Mouse (Mus musculus) heart, embryonic 16.5 days (tissue): ENCODE measurements around the gene Smim13. TPM values are rescaled to one million over a fixed set of nuclear protein-coding genes. Genes with fewer than 3 reads are reported as not detected.
A peak's percentile ranks its signal among the peaks of the same experiment; 100 is the strongest.

Experiments used
- ATAC-seq: fragments of 200-750 bp; cut with Nextera tagmentation; replicated peaks from 2 replicates; pipeline ENCODE4 v1.8.0; 2017; ENCODE audit warnings: moderate number of reproducible peaks; ENCODE audit not compliant: insufficient read depth, low FRiP score; ENCODE audit errors: extremely low read depth
- H3K27ac ChIP-seq: fragments of 300-500 bp; sonication (generic); 2 replicates; pipeline ENCODE4 v1.5.1; 2014; ENCODE audit warnings: mild to moderate bottlenecking, low read length, control low read depth, moderate library complexity
- H3K27me3 ChIP-seq: fragments of 300-500 bp; sonication (generic); 2 replicates; pipeline ENCODE4 v1.6.1; 2014; ENCODE audit warnings: low read length, mixed read lengths; ENCODE audit not compliant: control insufficient read depth, insufficient read depth
- H3K36me3 ChIP-seq: fragments of 300-500 bp; sonication (generic); 2 replicates; pipeline ENCODE4 v1.6.1; 2014; ENCODE audit not compliant: control insufficient read depth, insufficient read depth
- H3K4me1 ChIP-seq: fragments of 300-500 bp; sonication (generic); 2 replicates; pipeline ENCODE4 v1.6.1; 2014; ENCODE audit warnings: low read length, mixed read lengths; ENCODE audit not compliant: control insufficient read depth, insufficient read depth
- H3K4me2 ChIP-seq: fragments of 300-500 bp; sonication (generic); 2 replicates; pipeline ENCODE4 v1.6.1; 2014; ENCODE audit warnings: low read depth, mild to moderate bottlenecking, control low read depth, low read length
- H3K4me3 ChIP-seq: fragments of 300-500 bp; sonication (generic); 2 replicates; pipeline ENCODE4 v1.5.1; 2014; ENCODE audit warnings: mild to moderate bottlenecking, control low read depth, low read length
- H3K9ac ChIP-seq: fragments of 300-500 bp; sonication (generic); 2 replicates; pipeline ENCODE4 v1.6.1; 2014; ENCODE audit warnings: low read length, control low read depth
- H3K9me3 ChIP-seq: fragments of 300-500 bp; sonication (generic); replicated peaks from 2 replicates; pipeline ENCODE4 v1.6.1; 2016; ENCODE audit warnings: low read length; ENCODE audit not compliant: control insufficient read depth
- whole genome bisulfite sequencing: fragments of 180-500 bp; shearing (Covaris S2); extraction: QIAGEN DNeasy Blood & Tissue Kit; methylation state at CpG from one replicate; pipeline ENCODE4 v1.1.7; 2014; 5-methylcytosine and 5-hydroxymethylcytosine counted together
- polyA plus RNA-seq: library from polyadenylated mRNA; unstranded; fragments of >200 nt; fragmentation: Nextera tagmentation; extraction: Ambion mirVana; gene quantifications from 2 replicates; pipeline ENCODE4 v1.2.1, GENCODE M21; 2015

Gene Smim13
- polyA plus RNA-seq, 1 experiment from 2014 or later = 10.4 TPM

GRCm38 (mm10) chr13:41233241-41233640 is 16.4 kb upstream of the Smim13 start:
- Histone ChIP-seq H3K9ac (no peak overlapping the region), H3K27ac (no peak overlapping the region), H3K4me1 (no peaks in the 10 kb centered on the region), H3K4me2 (no peak overlapping the region), H3K27me3 (no peaks in the 10 kb centered on the region), H3K4me3 (no peak overlapping the region), H3K36me3 (no peaks in the 10 kb centered on the region), H3K9me3 (no peaks in the 10 kb centered on the region)
- 82% methylated on average over 7 of the region's 7 CpGs for WGBS
- ATAC-seq = no peak

- no peak overlapping the region for H3K4me2 ChIP-seq
- H3K9me3 ChIP-seq = no peaks in the 10 kb centered on the region
- H3K36me3 ChIP-seq = no peaks in the 10 kb centered on the region
- no peak overlapping the region for H3K9ac ChIP-seq
- H3K27me3 ChIP-seq = no peaks in the 10 kb centered on the region
- H3K27ac ChIP-seq = no peak overlapping the region
- H3K4me1 ChIP-seq = no peaks in the 10 kb centered on the region
- no peak overlapping the region for H3K4me3 ChIP-seq
- 87% methylated on average over 6 of the region's 6 CpGs for whole genome bisulfite sequencing
- ATAC-seq = no peak
These were observed 14.5 kb upstream of the Smim13 start for GRCm38 (mm10) chr13:41235181-41235580.

DNA sequence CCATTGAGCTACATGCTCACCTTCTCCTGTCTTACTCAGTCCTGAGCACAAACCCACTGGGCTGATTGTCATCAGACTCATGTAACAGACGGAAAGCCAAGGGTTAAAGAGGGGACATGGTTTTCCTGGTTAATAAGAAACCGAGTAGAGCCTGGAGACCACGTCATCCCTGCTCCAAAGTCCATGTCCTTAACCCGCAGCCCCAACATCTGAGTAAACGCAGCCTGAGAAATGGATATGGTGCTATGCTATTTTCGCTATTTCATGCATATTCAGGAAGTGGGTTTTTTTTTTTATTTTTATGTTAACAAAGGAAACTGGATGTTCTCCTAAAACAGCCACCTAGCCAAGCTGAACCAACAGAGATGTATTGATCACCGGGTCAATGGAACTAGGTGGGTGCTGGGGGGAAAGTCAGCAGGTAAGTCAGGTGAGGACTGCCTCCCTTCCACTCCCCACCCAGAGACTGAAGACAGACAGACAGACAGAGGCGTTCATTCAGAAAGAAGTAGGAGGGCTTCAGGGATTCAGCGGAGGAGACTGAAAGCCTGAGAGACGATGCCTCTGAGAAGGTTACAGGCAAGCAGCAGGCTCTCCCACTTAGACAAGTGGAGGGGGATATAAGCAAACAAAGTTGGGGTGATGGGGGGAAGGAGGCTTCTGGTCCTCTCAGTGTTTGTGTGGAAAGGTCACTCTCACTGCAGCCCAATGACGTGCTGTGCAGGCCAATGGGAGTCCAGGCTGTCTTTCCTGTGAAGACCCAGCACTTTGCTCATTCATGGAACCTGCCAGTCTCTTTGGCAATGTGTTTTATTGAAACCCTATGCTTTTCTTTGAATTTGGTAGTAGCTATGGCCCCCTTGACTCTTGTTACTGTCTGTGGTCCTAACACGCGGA is 13.6 kb upstream of the Smim13 start:
- no peaks in the 10 kb centered on the region for H3K36me3 ChIP-seq

GRCm38 (mm10) chr13:41238035-41238804 is 11.4 kb upstream of the Smim13 start:
- H3K4me2 ChIP-seq = no peak overlapping the region
- ATAC-seq = no peak
- H3K4me1 ChIP-seq = no peaks in the 10 kb centered on the region
- no peak overlapping the region for H3K9ac ChIP-seq
- no peak overlapping the region for H3K27ac ChIP-seq
- WGBS = 66% methylated on average over 10 of the region's 10 CpGs
- no peak overlapping the region for H3K4me3 ChIP-seq
- 0 out of 2 replicates have a peak, but pooled peaks cover 3% of the 10 kb centered on the region for H3K9me3 ChIP-seq
- no peaks in the 10 kb centered on the region for H3K36me3 ChIP-seq
- H3K27me3 ChIP-seq = no peaks in the 10 kb centered on the region

More for the DNA sequence above, 13.6 kb upstream of the Smim13 start:
- no peak for ATAC-seq
- no peak overlapping the region for H3K4me3 ChIP-seq
- no peak overlapping the region for H3K9ac ChIP-seq
- H3K27me3 ChIP-seq = no peaks in the 10 kb centered on the region
- WGBS = 64% methylated on average over 13 of the region's 13 CpGs
- no peak overlapping the region for H3K27ac ChIP-seq
- no peaks in the 10 kb centered on the region for H3K4me1 ChIP-seq
- no peak overlapping the region for H3K4me2 ChIP-seq
- H3K9me3 ChIP-seq = no peaks in the 10 kb centered on the region

- no peak for ATAC-seq
- H3K36me3 ChIP-seq = no peaks in the 10 kb centered on the region
- H3K9me3 ChIP-seq = 0 out of 2 replicates have a peak, but pooled peaks cover 3% of the 10 kb centered on the region
- no peak overlapping the region for H3K4me3 ChIP-seq
- no peak overlapping the region for H3K9ac ChIP-seq
- no peaks in the 10 kb centered on the region for H3K4me1 ChIP-seq
- H3K27ac ChIP-seq = no peak overlapping the region
- no peaks in the 10 kb centered on the region for H3K27me3 ChIP-seq
- H3K4me2 ChIP-seq = no peak overlapping the region
- WGBS = 6% methylated on average over 5 of the region's 5 CpGs
These were observed 10.9 kb upstream of the Smim13 start for GRCm38 (mm10) chr13:41238805-41239130.

DNA sequence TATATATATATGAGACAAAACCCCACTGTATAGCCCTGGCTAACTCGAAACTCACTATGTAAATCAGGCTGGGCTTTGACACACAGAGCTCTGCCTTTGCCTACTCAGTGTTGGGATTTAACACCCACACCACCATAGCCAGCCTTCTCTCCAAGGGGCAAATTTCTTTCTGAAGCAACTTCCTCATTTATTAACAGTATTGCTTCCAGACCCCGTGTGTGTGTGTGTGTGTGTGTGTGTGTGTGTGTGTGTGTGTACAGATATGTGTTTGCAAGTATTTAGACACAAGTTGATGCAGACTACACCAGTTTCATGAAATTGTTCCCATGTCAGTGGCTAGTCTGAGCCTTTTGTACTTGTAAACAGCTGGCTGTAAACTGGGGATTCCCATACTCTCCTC is 8.1 kb upstream of the Smim13 start:
- Histone ChIP-seq H3K4me2 (no peak overlapping the region), H3K9me3 (0 out of 2 replicates have a peak, but pooled peaks cover 3% of the 10 kb centered on the region), H3K36me3 (no peaks in the 10 kb centered on the region), H3K27me3 (no peaks in the 10 kb centered on the region), H3K9ac (no peak overlapping the region), H3K27ac (no peak overlapping the region), H3K4me1 (peaks cover 10% of the 10 kb centered on the region), H3K4me3 (no peak overlapping the region)
- WGBS = 60% methylated on average over 2 of the region's 2 CpGs
- no peak for ATAC-seq

- H3K36me3 ChIP-seq = no peaks in the 10 kb centered on the region
- no peak overlapping the region for H3K9ac ChIP-seq
- H3K4me2 ChIP-seq = no peak overlapping the region
- WGBS = 28% methylated on average over 6 of the region's 6 CpGs
- H3K27me3 ChIP-seq = no peaks in the 10 kb centered on the region
- peaks cover 15% of the 10 kb centered on the region for H3K4me1 ChIP-seq
- no peak for ATAC-seq
- no peak overlapping the region for H3K4me3 ChIP-seq
- H3K9me3 ChIP-seq = 0 out of 2 replicates have a peak, but pooled peaks cover 3% of the 10 kb centered on the region
- H3K27ac ChIP-seq = peak overlapping the region; percentile 29
These were observed 5.3 kb upstream of the Smim13 start for GRCm38 (mm10) chr13:41244306-41244830.

DNA sequence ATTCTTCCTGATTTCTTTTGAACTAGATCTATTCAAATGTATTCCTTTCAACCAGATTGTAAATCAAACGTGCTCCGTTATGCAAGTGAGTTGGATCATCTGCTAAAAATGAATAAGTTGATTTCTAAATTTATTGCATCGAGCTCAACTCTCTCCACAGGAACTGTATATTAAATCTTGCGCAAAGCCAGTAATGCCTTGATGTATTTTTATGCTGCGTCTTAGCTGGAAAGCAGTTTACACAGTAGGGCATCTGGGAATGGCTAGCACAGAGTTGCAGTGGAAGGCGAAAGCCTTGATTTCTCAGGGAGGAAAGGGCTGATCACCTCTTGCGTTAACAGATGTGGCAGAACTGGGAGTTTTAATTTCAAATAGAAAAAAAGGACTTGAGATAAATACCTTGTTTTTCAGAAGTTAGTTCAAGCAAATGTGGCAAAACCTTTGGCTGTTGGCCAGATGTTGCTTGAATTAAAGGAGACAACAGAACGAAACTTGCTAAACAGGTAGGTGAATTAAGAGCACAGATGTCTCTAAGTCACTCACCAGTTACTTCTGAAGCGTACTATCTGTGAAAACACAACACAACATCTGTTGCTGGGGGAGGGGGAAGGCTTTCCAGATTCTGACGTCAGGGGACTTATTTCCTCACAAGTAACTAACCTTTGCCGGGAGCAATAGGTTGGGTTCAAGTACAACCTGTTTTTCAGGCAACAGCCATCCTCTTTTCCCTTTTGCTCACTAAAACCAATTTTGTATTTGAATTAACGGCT is 708 bp upstream of the Smim13 start:
- H3K27ac ChIP-seq = peak overlapping the region; percentile 91

More for the DNA sequence above, 708 bp upstream of the Smim13 start:
- no peaks in the 10 kb centered on the region for H3K27me3 ChIP-seq
- peak overlapping the region; percentile 80 for H3K9ac ChIP-seq
- no peaks in the 10 kb centered on the region for H3K9me3 ChIP-seq
- no peaks in the 10 kb centered on the region for H3K36me3 ChIP-seq
- H3K4me2 ChIP-seq = peak overlapping the region; percentile 84
- 43% methylated on average over 12 of the region's 12 CpGs for WGBS
- no peak for ATAC-seq
- peak overlapping the region; percentile 89 for H3K4me3 ChIP-seq
- H3K4me1 ChIP-seq = peaks cover 20% of the 10 kb centered on the region
